Mouse (Mus musculus) adrenal gland, adult 18-20 months (tissue): Measurements from ENCODE around the gene 4930544G11Rik. TPM values are rescaled to one million over a fixed set of nuclear protein-coding genes. Genes with fewer than 3 reads are reported as not detected.

Experiments used
- DNase-seq, 2 experiments: peaks; one replicate each; pipeline ENCODE4 v3.0.0; 2021 to 2022; ENCODE audit warnings: low spot score in 2 of 2
- long read RNA-seq, 2 experiments: library from polyadenylated mRNA; stranded (forward); transcript quantifications; one replicate each; pipeline ENCODE4 v2.0.0; 2021
- total RNA-seq, 2 experiments: library from RNA; stranded (reverse); gene quantifications; 1 replicate in 1 of 2; 2 replicates in 1 of 2; pipeline ENCODE4 v1.2.3; 2021

The 4930544G11Rik gene
- not detected for total RNA-seq
- long read RNA-seq, experiment 1 = 0 reads
- long read RNA-seq, experiment 2 = 0 reads

DNA sequence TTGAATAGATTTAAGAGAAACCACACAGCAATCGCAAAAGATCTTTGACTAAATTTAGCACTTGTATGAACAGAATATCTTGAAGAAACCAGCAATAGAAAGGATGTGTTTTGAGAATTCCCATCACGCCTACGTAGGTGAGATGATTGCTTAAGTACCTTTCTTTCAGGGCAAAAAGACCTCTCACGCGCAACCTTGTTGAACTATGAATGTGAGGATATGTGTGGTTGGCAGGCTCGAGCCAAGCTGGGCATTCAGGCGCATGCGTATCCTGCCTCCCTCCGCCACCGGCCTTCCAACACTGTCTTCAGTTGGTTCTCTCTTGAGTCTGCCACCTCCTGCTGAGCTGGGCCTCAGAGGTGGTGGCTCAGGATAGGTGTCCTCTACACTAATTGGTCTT lies at the start of gene 4930544G11Rik:
4930544G11Rik (plus strand) TSS at position 301 of the 400 bp plus-strand sequence.
- no peak for DNase-seq

- no peak for DNase-seq
These were observed 45.7 kb upstream of the 4930544G11Rik start for GRCm38 (mm10) chr6:65906657-65907182.

DNA sequence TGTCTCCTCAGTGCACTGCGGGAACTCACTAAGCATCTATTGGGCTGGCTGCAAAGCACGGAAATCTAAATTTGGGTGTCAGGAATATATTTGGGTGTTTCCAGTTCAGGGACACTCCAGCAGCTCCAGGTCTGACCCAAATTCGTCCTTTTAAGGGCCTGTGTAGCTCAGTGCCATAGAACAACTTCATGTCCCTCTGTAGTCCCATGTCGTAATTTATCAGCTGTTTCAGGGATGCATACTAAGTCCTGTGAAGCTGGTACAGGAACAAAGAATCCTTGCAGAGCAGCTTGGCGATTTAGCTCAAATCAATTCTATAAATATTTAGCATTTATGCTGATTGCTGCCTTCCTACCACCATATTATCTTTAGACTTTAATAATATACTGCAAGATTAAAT lies 37.0 kb upstream of the 4930544G11Rik start:
- DNase-seq = no peak

GRCm38 (mm10) chr6:65921703-65922102 lies 30.7 kb upstream of the 4930544G11Rik start:
- no peak for DNase-seq

DNA sequence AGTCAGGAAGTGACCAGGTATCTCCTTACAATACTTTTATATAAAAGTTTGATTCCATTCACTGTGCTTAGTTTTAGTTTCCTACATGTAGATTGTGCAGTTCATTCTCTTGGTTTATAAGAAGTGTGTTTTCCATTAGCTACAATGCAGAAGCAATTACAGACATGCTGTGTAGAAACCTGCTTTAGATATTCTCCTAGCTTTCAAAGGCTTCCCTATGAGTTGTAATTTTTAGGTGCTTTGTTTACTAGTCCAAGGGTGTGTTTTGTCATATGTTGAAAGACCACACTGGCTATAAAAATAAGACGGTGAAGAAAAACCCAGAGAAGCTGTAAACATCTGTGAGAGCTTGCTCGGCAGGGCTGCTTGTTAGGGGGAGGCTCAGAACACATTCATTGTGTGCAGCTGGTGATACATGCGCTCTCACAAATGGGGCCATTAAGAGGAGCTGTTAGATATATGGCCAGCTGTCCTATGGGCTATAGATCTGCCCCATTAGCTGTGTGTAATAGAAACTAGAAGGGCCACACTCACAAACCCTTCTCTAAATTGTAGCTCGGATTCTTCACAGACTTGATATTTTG lies 28.8 kb upstream of the 4930544G11Rik start:
- no peak for DNase-seq

- no peak for DNase-seq
These were observed 26.6 kb upstream of the 4930544G11Rik start for GRCm38 (mm10) chr6:65925737-65926333.

- DNase-seq = no peak
These were observed 21.9 kb upstream of the 4930544G11Rik start for GRCm38 (mm10) chr6:65930523-65930922.

GRCm38 (mm10) chr6:65932776-65933175 lies 19.6 kb upstream of the 4930544G11Rik start:
- no peak for DNase-seq

- no peak for DNase-seq
These were observed 19.2 kb upstream of the 4930544G11Rik start for GRCm38 (mm10) chr6:65933177-65933576.

GRCm38 (mm10) chr6:65935566-65936281 lies 16.7 kb upstream of the 4930544G11Rik start:
- no peak for DNase-seq

- no peak for DNase-seq
These were observed 1.9 kb upstream of the 4930544G11Rik start for GRCm38 (mm10) chr6:65950492-65950891.

DNA sequence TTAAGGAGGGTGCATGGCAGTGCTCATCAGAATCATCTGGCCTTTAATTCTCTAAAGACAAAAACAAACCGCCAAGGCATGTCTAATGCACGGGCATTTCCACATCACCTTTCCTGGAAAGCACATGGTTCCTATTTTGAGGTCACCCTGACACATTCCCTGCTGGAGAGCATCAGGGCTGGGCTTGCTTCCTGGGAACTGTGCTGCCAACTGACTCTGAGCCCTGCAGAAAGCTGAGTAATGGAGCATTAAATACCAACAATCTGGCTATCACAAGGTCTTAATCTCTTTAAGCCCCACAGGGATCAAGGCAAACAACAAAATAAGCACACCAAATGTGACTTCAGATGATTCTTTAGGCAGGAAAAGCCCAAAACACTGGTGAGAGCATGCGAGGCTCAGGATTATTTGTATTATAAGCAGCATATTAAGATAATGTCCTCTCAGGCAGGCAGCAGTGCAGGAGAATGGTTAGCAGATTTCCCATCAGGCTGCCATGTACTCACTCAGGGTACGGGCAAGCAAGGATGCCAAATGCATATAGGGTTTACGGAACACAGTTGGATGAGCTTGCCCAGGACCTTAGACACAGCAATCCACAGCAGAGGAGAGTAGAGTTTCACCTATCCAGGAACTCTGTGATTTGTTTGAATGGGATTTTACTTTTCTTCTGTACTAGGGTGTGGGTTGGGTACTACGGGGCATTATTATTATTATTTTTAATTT lies 17.1 kb downstream of the 4930544G11Rik start:
- peak in 1 of 2 experiments; percentile 5 for DNase-seq

DNA sequence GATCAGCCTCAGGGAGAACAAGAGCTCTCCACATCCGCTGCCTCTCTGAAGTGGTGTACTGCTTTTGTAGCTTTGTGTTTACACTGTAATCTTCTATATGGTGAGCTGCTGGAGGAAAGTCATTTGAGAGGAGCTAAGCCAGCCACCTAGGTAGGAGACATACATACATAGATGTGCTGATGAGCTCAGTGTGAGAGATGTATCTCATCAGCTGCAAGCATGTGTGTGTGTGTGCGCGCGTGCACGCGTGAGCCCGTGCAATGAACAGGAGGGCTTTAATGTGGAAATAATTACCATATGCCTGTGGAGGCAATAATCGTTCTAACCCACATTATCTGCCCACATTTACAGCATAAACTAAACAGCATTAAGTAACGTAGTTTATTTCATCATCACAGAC lies 18.0 kb downstream of the 4930544G11Rik start:
- DNase-seq = no peak

- DNase-seq = no peak
These were observed 39.7 kb downstream of the 4930544G11Rik start for GRCm38 (mm10) chr6:65992081-65992480.

DNA sequence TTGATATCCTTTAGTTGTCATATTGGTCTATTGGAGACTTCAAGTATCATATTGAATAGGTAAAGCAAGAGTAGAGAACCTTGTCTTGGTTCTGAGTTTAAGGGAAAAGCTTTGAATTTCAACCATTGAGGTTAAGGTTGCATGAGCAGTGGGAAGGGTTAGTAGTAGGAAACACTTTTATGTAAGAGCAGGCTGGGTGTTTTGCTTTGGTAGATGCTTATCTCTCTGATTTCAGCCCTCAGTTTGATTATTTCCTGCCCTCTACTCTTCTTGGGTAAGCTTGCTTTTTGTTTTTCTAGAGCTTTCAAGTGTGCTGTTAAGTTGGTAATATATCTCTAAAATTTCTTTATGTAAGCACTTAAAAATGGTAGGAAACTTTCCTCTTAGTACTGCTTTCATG lies 45.9 kb downstream of the 4930544G11Rik start:
- DNase-seq = no peak

Other genes starting within 250 kb of the 4930544G11Rik start
- gene Prdm5, start 173.6 kb upstream of the 4930544G11Rik start, total RNA-seq = 10 to 100 TPM; 10.9 to 13.8 TPM